Mouse (Mus musculus): ENCODE measurements around the gene S1pr4.
A peak's percentile ranks its signal among the peaks of the same experiment; 100 is the strongest.

S1pr4 gene

DNA sequence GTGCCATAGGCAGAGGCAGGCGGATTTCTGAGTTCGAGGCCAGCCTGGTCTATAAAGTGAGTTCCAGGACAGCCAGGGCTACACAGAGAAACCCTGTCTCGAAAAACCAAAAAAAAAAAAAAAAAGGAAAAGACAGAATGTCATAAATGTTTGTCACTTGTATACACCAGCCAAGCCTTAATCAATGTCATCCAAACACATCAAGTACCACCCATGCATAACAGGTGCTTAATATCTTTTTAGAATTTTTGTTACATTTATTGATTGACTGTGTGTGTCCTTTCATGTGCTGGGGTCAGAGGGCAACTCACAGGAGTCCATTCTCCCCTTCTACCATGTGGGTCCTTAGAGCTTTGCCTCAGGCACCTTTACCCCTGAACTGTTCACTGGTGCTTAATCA lies at the start of gene S1pr4:
Gene S1pr4, minus strand, starts transcription at position 101 of the 400 bp plus-strand sequence.
- DNase-seq (ENCODE audit: low read depth, low spot score) = no peak

DNA sequence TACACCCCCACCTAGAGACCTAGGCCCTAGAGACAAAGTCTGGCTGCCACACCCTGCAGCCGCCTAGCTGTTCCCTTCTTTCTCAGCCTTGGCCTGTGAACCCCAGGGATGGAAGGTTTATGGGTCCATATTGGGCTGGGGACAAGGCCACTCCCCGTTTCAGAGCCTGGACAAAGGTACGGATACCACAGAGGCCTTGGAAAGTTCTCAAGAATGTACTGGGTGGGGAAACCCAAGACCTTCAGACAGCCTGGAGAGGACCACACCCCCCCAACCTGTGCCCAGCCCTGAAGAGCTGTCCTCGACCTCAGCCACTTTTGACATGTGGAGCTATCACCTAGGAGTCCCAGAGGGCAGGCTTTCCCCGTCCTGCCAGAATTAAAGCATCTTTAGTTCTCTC lies 49.0 kb upstream of the S1pr4 start:
- DNase-seq (ENCODE audit: low read depth, low spot score) = no peak

DNA sequence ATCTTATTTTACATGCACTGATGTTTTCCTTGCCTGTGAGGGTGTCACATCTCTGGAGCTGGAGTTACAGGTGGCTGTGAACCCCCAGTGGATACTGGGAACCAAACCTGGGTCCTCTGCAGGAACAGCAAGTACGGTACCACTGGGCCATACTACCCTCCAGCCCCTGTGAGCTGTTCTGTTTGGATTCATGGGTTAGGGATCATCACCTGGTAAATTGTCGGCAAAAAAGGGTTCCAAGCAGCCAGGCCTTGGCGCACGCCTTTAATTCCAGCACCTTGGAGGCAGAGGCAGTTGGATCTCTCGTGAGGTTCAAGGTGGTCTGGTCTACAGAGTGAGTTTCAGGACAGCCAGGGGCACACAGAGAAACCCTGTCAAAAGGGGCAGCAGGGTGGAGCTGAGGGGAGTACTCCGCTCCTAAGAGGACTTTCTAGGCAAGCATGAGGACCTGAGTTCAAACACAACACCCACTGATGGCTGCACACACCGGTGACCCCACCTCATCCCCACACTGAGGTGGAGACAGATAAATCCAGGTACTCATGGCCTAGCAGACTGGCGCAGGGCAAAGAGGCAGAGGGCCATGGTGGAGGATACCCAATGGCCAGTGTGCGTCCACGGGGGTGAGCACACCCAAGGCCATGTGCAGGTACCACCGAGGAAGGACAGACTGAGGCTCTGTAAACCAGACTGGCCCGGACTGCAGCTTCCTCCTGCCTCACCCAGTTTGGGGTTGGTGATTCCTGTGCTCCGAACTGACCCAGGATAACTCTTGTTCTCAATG lies 47.0 kb upstream of the S1pr4 start:
- DNase-seq (ENCODE audit: low read depth, low spot score) = no peak

- DNase-seq (ENCODE audit: low read depth, low spot score) = no peak
These were observed 46.4 kb upstream of the S1pr4 start for GRCm38 (mm10) chr10:81546332-81546731.

GRCm38 (mm10) chr10:81545161-81545747 lies 45.3 kb upstream of the S1pr4 start, which contains the start of gene Gna11:
Gene Gna11, minus strand, starts transcription at chr10:81545190.
- DNase-seq (ENCODE audit: low read depth, low spot score) = peak; percentile 96

DNA sequence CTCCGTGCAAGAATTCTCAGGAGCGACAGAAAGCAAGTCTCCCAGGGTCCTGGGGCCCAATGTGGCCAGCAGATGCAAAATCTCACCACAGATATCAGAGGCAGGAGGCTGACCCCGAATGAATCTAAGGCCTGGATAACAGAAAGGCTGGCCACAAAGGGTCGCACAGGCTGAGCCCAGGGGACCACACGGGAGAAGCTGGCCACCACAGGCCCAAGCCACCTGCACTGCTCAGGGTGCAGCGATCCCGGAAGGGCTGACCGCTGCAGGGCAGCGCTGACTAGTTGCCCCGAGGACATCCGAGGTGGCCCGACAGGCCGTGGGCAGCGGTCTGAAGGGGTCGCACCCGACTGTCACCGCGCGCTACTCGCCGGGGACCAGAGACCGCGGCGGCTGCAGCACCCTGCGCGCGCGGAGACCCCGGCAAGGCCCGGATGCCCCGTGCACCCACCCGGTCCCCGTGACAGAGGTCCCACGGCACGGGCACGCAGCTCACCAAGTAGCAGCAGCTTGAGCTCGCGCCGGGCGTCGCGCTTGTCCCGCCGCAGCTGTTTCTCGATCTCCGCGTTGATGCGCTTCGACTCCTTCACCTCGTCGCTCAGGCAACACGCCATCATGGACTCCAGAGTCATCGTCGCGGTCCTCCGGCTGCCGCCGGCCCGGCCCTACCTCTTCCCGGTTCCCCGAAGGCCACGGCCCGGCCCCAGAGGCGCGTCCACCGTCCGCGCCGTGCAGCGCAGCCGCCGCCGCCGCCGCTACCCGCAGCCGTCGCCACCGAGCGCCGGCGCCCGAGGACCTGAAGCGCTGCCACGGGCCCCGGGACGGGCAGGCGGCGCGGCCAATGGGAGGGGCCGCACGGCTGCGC lies 44.6 kb upstream of the S1pr4 start:
- no peak for DNase-seq (ENCODE audit: low read depth, low spot score)

DNA sequence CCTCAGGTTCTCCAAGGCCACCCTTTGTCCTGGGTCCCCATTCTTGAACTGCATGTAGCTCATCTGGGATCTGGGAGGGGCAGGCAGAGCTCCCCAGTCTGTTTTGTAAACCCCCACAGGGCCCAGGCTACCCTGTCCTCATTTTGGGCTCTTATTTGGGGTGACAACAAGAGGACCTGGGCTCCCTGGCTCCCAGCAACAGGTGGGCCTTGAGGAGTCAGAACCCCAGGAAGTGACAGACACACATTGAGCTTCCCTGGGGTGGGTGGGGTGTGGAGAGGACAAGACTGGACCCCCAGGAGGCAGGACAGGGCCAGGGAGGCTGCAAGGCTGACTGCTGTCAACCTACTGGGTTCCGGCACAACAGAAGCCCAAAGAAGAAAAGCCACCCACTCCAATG lies 43.7 kb upstream of the S1pr4 start:
- no peak for DNase-seq (ENCODE audit: low read depth, low spot score)

GRCm38 (mm10) chr10:81542727-81543460 lies 43.0 kb upstream of the S1pr4 start:
- DNase-seq (ENCODE audit: low read depth, low spot score) = peak; percentile 81

DNA sequence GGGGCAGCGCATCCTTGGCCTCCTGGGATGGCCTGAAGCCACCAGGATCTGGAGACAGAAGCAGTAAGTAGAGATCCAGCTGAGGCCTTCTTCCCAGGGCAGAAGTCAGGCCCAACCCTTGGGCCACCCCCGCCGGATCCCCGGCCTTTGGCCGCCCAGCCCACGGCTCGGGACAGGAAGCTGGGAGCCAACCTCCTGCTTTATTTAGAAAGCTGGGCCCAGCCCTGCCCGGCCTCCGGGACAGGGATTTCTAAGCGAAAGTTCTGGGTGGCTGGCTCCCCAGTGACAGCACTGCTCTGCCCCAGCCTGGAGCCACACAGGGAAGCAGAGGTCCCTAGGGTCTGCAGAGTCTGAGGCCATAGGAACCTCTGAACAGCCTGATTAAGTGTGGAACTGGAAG lies 41.9 kb upstream of the S1pr4 start:
- no peak for DNase-seq (ENCODE audit: low read depth, low spot score)

DNA sequence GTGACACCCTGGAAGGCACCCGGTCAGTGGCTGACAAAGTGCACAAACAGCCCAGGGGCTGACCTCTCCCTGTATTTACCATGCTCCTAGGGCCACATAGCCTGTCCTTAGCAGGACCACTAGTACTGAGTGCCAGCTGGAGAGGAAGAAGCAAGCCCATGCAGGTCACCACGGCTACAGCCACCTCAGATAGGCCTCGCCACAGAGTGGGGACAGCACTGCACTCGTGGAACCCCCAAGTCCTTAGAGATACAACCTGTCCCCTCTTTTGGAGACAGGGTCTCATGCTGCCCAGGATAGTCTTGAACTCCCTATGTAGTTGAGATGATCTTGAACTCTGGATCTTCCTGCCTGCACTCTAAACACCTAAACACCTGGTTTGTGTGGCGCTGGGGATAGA lies 41.4 kb upstream of the S1pr4 start:
- no peak for DNase-seq (ENCODE audit: low read depth, low spot score)

DNA sequence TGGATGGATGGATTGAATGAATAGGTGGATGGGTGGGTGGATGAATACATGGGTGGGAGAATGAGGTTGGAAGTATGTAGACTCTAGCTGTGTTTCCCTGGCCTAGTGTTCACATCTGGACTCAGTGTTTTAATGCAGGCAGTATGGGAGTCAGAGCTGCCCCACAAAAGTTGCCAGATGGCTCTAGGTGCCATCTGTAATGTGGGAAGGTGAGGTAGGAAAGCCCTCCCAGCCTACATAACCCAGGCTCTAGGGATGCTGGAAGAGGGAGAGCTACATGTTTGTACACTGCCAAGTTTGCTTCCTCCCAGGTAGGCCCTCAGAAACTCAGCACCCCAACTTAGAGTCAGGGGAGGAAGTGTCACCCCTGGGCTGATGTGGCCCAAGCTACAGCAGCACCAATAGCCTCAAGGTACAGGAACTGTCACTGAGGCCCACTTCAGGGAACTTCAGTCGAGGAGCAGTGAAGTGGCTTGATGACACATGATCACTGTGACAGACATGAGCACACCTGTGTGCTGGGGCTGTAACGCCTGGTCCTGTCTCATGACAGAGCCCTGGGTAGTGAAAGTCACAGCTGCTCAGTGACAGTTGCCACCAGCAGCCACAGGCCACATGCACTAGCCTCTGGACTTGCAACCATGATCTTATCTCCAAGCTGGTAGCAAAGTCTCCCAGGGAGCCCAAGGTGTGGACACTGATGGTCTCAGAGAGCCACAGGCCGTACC lies 38.6 kb upstream of the S1pr4 start:
- DNase-seq (ENCODE audit: low read depth, low spot score) = no peak

DNA sequence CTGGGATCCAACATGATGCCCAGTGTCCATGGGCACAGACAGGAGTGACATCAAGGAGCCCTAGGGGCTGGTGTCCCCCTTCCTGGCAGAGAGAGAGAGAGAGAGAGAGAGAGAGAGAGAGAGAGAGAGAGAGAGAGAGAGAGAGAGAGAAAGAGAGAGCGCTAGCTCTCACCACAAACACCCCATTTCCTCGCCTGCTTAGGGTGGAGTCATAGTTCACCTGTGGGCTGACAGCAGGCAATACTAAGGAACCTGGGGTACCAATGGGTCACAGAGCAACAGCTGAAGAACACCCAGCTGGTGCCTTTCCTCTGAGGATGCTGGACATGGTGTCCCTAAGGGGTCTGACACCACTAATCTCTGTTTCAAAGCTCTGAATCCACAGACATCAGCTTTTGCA lies 37.5 kb upstream of the S1pr4 start:
- no peak for DNase-seq (ENCODE audit: low read depth, low spot score)

GRCm38 (mm10) chr10:81536734-81537133 lies 36.8 kb upstream of the S1pr4 start:
- peak; percentile 46 for DNase-seq (ENCODE audit: low read depth, low spot score)

- DNase-seq (ENCODE audit: low read depth, low spot score) = peak; percentile 91
These were observed 34.9 kb upstream of the S1pr4 start for GRCm38 (mm10) chr10:81534826-81535225.

DNA sequence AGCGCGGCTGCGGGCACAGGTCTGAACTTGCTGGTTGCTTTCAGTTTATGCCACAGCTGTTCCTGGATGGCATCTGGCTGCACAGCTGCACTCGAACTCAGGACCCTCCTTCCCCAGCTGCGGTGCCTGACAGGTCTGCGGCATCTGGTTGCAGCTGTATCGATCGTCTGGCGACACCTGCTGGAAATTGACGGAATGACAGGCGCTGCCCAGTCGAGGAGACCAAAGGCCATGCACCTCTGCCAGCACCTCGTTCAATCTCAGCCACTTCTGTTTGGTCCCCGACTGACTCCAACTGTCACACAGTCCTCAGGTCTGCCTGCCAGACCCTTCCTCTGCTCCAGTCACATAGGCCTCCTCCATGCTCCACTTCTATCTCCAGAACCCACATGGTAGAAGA lies 26.8 kb upstream of the S1pr4 start:
- DNase-seq (ENCODE audit: low read depth, low spot score) = peak; percentile 73

GRCm38 (mm10) chr10:81525017-81525694 lies 25.2 kb upstream of the S1pr4 start:
- DNase-seq (ENCODE audit: low read depth, low spot score) = no peak

DNA sequence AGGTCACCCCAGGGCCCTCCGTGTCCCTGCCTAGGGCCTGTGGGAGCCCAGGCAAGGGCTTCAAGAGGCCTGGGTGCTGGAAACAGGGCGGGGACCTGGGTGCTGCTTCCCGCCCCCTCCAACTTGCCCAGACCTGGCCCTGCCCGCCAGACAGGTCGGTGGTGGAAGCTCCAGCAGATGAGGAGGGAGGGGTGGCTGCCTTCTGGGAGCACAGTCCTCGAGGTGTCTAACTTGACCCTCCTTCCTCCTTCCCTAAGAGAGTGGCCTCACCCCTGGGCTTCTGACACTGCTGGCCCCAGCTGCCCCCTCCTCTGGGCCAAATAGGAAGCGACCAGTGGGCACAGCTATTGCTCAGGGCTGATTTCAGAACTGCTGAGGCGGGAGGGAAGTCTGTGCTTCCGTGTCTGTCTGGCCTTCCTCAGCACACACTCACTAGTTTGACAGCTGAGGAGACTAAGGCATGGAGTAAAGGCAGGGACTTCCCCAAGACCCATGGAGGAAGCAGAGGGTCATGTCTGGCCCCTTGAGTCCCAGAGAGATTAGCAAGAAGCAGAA lies 24.2 kb upstream of the S1pr4 start, which contains the start of gene Gna15:
Gene Gna15, minus strand, starts transcription at position 175 of the 555 bp plus-strand sequence.
- no peak for DNase-seq (ENCODE audit: low read depth, low spot score)

- DNase-seq (ENCODE audit: low read depth, low spot score) = peak; percentile 46
These were observed 23.6 kb upstream of the S1pr4 start for GRCm38 (mm10) chr10:81523570-81523969.

DNA sequence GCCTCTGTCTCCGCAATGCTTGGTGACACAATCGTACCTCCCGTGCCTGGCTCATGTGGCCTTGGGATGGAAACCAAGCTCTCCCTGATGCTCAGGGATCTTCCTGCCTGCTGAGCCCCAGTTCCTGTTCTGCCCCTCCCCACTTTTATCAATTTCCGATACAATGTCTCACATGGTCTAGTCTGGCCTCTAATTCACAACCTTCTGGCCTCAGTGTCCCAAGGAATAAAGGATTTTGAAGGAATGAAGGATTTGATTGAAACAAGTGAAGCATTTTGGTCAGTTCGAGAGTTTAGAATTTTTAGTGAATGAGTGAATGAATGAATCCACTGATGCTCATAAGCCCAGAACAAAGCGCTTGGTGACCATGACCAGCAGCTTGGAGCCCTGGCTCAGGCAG lies 23.2 kb upstream of the S1pr4 start:
- DNase-seq (ENCODE audit: low read depth, low spot score) = no peak

GRCm38 (mm10) chr10:81519978-81520365 lies 20.0 kb upstream of the S1pr4 start:
- no peak for DNase-seq (ENCODE audit: low read depth, low spot score)
